Mouse (Mus musculus) liver, embryonic 14.5 days (tissue): Measurements from ENCODE around the gene Atp5k.

ENCODE experiments used
- CTCF ChIP-seq: IDR thresholded peaks from 2 replicates; pipeline ENCODE4 v1.5.1; 2016; ENCODE audit warnings: antibody characterized with exemption, low read depth, control low read depth
- EP300 ChIP-seq: IDR thresholded peaks from 2 replicates; pipeline ENCODE4 v1.6.1; 2016; ENCODE audit warnings: antibody characterized with exemption, low read depth

DNA sequence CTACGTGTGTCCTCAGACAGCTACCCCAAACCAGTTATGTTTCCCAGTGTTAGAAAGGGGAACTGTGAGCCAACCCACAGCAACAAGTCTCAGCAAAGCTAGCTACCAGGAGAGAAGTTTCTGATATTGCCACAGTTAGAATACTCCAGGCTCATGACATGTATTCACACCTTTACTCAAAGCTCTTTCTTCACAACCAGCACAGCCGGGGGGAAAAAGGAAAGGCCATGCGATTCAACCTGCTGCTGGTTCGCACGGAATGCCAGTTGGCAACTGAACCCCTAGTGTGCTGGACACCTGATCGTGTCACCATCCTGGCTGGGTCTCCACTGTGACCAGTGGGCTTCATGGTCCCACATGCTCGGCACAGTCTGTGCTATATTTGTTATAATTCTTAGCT is 13.6 kb upstream of the Atp5k start:
- TF ChIP-seq CTCF (no peak), EP300 (no peak)
